8 mouse cellular contexts compared by ENCODE assay signal in genomic region chr11:4217914-4218629, GRCm38 (mm10). TPM values are rescaled to one million over a fixed set of nuclear protein-coding genes. Genes with fewer than 3 reads are reported as not detected.
DNase-seq lines count a peak whose midpoint lies in the region.

Gene Castor1, plus strand, starts transcription at chr11:4218225.

- H3K27me3 ChIP-seq in hindbrain, embryonic 10.5 days (ENCODE audit: insufficient read depth, poor library complexity, severe bottlenecking) = peaks cover 31% of the 10 kb centered on the region

- peak; percentile 89 for DNase-seq in MN1 (ENCODE audit: low spot score)
- peak; percentile 57 to 72 for DNase-seq in cerebellum, postnatal 10 days
- peak; percentile 54 to 64 for DNase-seq in frontal cortex, adult 2 months (ENCODE audit: extremely low spot score in 1 of 2, low spot score in 1 of 2)
- peak; percentile 82 for DNase-seq in hindbrain, embryonic 10.5 days (ENCODE audit: low spot score)
- peak; percentile 34 to 55 for DNase-seq in layer of hippocampus, postnatal 14 days (ENCODE audit: low spot score in 2 of 2)
- DNase-seq in lung, postnatal 36 days = peak; percentile 99
- DNase-seq in retina, postnatal 1 day = peak; percentile 86
- peak; percentile 87 to 91 for DNase-seq in urinary bladder, adult 18-20 months (ENCODE audit: low spot score in 2 of 2)

- peak within 1 kb of the TSS; percentile 63 for H3K4me3 ChIP-seq in hindbrain, embryonic 10.5 days

- H3K4me1 ChIP-seq in hindbrain, embryonic 10.5 days (replicated peaks) = peaks cover 28% of the 10 kb centered on the region

- peaks cover 27% of the 10 kb centered on the region for H3K36me3 ChIP-seq in hindbrain, embryonic 10.5 days

- H3K27ac ChIP-seq in hindbrain, embryonic 10.5 days = peak within 1 kb of the TSS; percentile 72

- 1% methylated on average over 56 of the region's 56 CpGs for WGBS in hindbrain, embryonic 10.5 days

- no peaks in the 10 kb centered on the region for H3K9me3 ChIP-seq in hindbrain, embryonic 10.5 days

RNA-seq across cellular contexts. Expression of gene Castor1, which starts in this region (rescaled TPM):
- 4.5 and 5.2 TPM in 2 replicates for polyA plus RNA-seq in frontal cortex, adult 2 months (2012; rRNA removed)
- 2.7 and 3.6 TPM in 2 replicates for polyA plus RNA-seq in hindbrain, embryonic 10.5 days (2016; fragmentation: Nextera tagmentation; extraction: Ambion mirVana)
- 1 to 10 TPM; 6.3 to 9.1 TPM for total RNA-seq in layer of hippocampus, postnatal 14 days (2021)

Comparison
In these comparisons a context has a peak if more than half of its experiments do, and no peak if none do; other contexts are left out.
1. Peak in every context shown above with its lines: DNase-seq, H3K4me3 ChIP-seq and H3K27ac ChIP-seq.
2. DNase-seq: peak in every context shown above with its lines; median percentile 99 in lung, postnatal 36 days; 89 in MN1; 89 in urinary bladder, adult 18-20 months; 86 in retina, postnatal 1 day; 82 in hindbrain, embryonic 10.5 days; 64 in cerebellum, postnatal 10 days; 59 in frontal cortex, adult 2 months; 44 in layer of hippocampus, postnatal 14 days.